Mouse (Mus musculus) liver, adult 2 months (tissue): ENCODE measurements around the gene Slc7a5. TPM values are rescaled to one million over a fixed set of nuclear protein-coding genes. Genes with fewer than 3 reads are reported as not detected.

Experiments used
- DNase-seq: peaks from one replicate; pipeline ENCODE4 v3.0.0-alpha.2; 2011; ENCODE audit warnings: low read depth, low spot score; ENCODE audit errors: extremely low read depth
- H3K27ac ChIP-seq: fragments of 200-500 bp; replicated peaks from 2 replicates; pipeline ENCODE4 v1.5.1; 2012; ENCODE audit warnings: low read depth, mild to moderate bottlenecking, control low read depth, inconsistent platforms, low read length; ENCODE audit not compliant: insufficient read depth
- H3K27me3 ChIP-seq: fragments of 200-500 bp; 2 replicates; pipeline ENCODE4 v1.6.1; 2012; ENCODE audit warnings: mild to moderate bottlenecking, moderate library complexity, low read length, inconsistent platforms; ENCODE audit not compliant: control insufficient read depth, insufficient read depth
- H3K36me3 ChIP-seq: fragments of 200-500 bp; 2 replicates; pipeline ENCODE4 v1.6.1; 2012; ENCODE audit warnings: low read length, inconsistent platforms; ENCODE audit not compliant: control insufficient read depth, insufficient read depth
- H3K4me1 ChIP-seq: fragments of 200-500 bp; 2 replicates; pipeline ENCODE4 v1.6.1; 2011; ENCODE audit warnings: low read length; ENCODE audit not compliant: control insufficient read depth, insufficient read depth
- H3K4me3 ChIP-seq: fragments of 200-500 bp; 2 replicates; pipeline ENCODE4 v1.5.1; 2011; ENCODE audit warnings: low read depth, mild to moderate bottlenecking, control low read depth, low read length, moderate library complexity; ENCODE audit not compliant: insufficient read depth
- H3K79me2 ChIP-seq: fragments of 200-500 bp; 2 replicates; pipeline ENCODE4 v1.6.1; 2012; ENCODE audit warnings: inconsistent platforms, mild to moderate bottlenecking, low read length, moderate library complexity; ENCODE audit not compliant: control insufficient read depth, insufficient read depth
- H3K9ac ChIP-seq: fragments of 200-500 bp; 2 replicates; pipeline ENCODE4 v1.6.1; 2012; ENCODE audit warnings: low read depth, mild to moderate bottlenecking, control low read depth, inconsistent platforms, low read length
- CTCF ChIP-seq: fragments of 200-500 bp; IDR thresholded peaks from 2 replicates; pipeline ENCODE4 v1.5.1; 2011; ENCODE audit warnings: low read depth, low read length, control low read depth
- POLR2A ChIP-seq: fragments of 200-500 bp; IDR thresholded peaks from 2 replicates; pipeline ENCODE4 v1.6.1; 2011; ENCODE audit warnings: low read length, control low read depth; ENCODE audit not compliant: insufficient read depth; ENCODE audit errors: extremely low read depth
- WGBS: fragments of 180-500 bp; shearing (Covaris S2); methylation state at CpG from one replicate; pipeline ENCODE4 v1.1.7; 2018; 5-methylcytosine and 5-hydroxymethylcytosine counted together
- polyA plus RNA-seq: library from polyadenylated mRNA; depleted of rRNA; stranded (reverse); fragments of >200 nt; gene quantifications from 2 replicates; pipeline ENCODE4 v1.2.3, GENCODE M21; 2012
- total RNA-seq: library from RNA; depleted of rRNA; stranded (reverse); fragments of >200 nt; gene quantifications from 2 replicates; pipeline ENCODE4 v1.2.3, GENCODE M21; 2014

Gene Slc7a5
- total and polyA plus RNA-seq, 2 experiments: 1.1 to 4.5 TPM

DNA sequence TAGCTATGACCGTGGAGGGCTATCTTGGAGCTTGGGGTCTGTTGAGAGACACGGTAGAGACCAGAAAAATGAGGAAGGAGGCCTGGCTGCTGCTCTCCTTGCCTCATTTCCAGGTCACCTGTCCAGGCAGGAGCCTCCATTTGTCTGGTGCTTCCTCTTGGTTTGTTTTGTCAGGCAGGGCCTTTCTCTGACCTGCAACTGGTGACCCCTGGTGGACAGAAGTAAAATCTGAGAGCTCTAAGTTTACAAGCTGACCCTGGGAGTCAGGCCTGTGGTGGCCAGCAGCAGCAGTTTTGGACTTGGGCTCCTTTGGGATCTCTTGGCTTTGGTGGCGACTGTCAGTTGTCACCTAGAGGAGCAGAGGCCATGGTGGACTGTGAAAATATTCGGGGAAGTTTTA is 27.0 kb upstream of the Slc7a5 start:
- DNase-seq: peak; percentile 59
- WGBS: 36% methylated on average over 4 of the region's 4 CpGs

DNA sequence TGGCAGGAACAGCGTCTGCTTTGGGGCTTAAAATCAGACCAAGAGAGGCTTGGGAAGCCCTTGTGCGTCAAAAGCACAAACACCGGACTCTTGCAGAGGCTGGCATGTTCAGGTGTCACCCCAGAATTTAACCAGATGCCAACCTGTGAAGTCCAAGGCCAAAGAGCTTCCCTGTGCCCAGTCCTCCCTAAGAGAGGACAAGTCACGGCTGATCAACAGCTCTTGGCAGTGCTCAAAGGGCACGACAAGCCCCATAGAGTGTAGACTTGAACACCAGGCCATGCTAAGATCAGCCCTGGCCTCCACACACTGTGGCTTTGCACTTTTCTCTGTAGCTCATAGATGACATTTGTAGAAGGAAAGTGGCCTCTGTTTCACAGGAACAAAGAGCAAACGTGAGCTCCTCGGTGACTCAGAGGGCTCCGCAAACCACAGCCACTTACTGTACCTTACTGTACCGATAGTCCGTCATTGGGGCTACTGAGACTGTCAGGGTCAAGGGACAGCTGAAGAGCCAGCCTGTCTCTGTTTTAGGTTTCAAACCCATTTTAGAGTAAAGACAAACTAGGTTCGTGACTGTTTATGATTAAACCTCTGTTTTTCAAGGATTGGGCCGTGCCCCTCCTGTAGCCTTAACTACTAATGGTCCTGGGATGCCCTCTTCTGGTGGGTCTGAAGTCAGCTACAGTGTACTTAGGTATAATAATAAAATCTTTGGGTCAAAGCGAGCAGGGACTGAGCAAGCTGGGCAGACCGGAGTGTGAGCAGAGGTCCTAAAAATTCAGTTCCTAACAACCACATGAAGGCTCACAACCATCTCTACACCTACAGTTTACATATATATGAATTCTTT is 25.4 kb upstream of the Slc7a5 start:
- DNase-seq: peak; percentile 92

More for the DNA sequence above, 27.0 kb upstream of the Slc7a5 start:
- H3K36me3 ChIP-seq: peaks cover 33% of the 10 kb centered on the region
- H3K9ac ChIP-seq: no peak overlapping the region
- H3K27ac ChIP-seq: no peak overlapping the region
- peak; percentile 60 for TF ChIP-seq CTCF
- no peak for TF ChIP-seq POLR2A
- H3K27me3 ChIP-seq: no peaks in the 10 kb centered on the region
- H3K4me3 ChIP-seq: no peak overlapping the region
- no peaks in the 10 kb centered on the region for H3K79me2 ChIP-seq
- peaks cover 29% of the 10 kb centered on the region for H3K4me1 ChIP-seq

DNA sequence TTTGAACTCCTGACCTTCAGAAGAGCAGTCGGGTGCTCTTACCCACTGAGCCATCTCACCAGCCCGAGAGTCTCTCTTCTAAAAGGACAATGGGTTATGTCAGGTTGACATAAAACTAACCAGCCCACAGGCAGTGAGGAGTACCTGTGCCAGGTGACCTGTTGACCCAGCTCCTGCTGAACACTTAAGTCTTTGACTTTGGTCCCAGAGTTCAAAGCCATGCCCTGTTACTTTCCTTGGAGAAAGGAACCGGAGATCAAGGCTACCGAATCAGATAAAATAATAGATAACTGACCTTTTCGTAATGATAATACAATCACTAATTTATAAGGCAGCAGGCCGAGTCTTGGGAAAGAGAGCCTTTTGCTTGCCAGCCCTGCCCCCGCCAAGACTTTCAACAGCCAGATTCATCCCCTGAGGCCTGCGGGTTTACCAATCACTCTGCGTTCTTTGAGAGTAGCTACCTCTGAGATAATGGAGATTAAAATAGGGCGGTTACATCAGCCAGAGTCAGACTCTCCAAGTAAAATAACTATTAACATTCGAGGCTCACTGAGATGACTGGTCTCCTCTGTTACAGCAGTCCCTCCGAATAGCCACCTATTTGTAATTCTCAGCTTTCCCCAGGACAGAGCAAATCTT is 24.7 kb upstream of the Slc7a5 start:
- DNase-seq: peak; percentile 69
- no peaks in the 10 kb centered on the region for H3K79me2 ChIP-seq
- WGBS: 36% methylated on average over 12 of the region's 12 CpGs

More for the DNA sequence above, 25.4 kb upstream of the Slc7a5 start:
- WGBS: 66% methylated on average over 14 of the region's 14 CpGs
- TF ChIP-seq POLR2A (no peak), CTCF (no peak)
- Histone ChIP-seq H3K27me3 (no peaks in the 10 kb centered on the region), H3K4me3 (no peak overlapping the region), H3K27ac (peak overlapping the region; percentile 28), H3K36me3 (peaks cover 20% of the 10 kb centered on the region), H3K79me2 (no peaks in the 10 kb centered on the region), H3K9ac (no peak overlapping the region), H3K4me1 (peaks cover 28% of the 10 kb centered on the region)

DNA sequence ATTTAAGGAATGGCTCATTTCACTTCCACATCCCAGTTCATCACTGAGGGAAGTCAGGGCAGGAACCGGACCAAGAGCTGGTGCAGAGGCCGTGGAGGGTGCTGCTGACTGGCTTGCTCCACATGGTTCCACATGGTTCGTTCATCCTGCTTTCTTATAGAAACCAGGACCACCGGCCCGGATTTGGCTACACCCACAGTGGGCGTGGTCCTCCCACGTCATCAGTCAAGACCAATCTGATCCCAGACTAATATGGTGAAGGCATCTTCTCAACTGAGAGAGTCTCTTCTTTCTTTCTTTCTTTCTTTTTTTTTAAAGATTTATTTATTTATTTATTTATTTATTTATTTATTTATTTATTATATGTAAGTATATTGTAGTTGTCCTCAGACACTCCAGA is 24.1 kb upstream of the Slc7a5 start:
- WGBS: 86% methylated on average over 7 of the region's 7 CpGs
- Histone ChIP-seq H3K4me3 (no peak overlapping the region), H3K4me1 (peaks cover 28% of the 10 kb centered on the region), H3K27me3 (no peaks in the 10 kb centered on the region), H3K9ac (no peak overlapping the region), H3K36me3 (peaks cover 11% of the 10 kb centered on the region; the same call in 1 of the 2 replicates), H3K79me2 (no peaks in the 10 kb centered on the region), H3K27ac (no peak overlapping the region)
- TF ChIP-seq POLR2A: no peak
- no peak for TF ChIP-seq CTCF
- DNase-seq: no peak

More for the DNA sequence above, 24.7 kb upstream of the Slc7a5 start:
- Histone ChIP-seq H3K9ac (no peak overlapping the region), H3K27me3 (no peaks in the 10 kb centered on the region), H3K36me3 (peaks cover 14% of the 10 kb centered on the region; the same call in 1 of the 2 replicates), H3K4me1 (peaks cover 28% of the 10 kb centered on the region), H3K27ac (peak overlapping the region; percentile 28), H3K4me3 (no peak overlapping the region)
- TF ChIP-seq POLR2A (no peak), CTCF (no peak)

DNA sequence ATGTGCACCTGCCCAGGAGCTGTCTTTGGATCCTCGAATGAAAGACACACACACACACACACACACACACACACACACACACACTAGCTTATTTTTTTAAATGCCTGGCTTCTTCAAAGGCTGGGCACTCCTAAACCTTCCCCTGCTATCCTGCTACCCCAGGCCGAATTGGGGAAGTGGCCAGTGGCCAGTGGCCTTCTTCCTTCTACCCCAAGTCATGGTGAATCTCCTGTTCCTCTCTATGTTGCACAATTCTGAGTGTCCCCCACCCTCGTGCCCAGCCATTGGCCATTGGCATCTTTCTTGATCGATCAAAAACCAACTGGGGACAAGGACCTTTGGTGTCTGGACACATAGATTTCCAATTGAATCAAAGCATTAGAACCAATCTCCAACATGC is 22.6 kb upstream of the Slc7a5 start:
- H3K79me2 ChIP-seq: no peaks in the 10 kb centered on the region
- H3K27ac ChIP-seq: peak overlapping the region; percentile 15
- H3K27me3 ChIP-seq: no peaks in the 10 kb centered on the region
- H3K4me1 ChIP-seq: peaks cover 25% of the 10 kb centered on the region
- H3K9ac ChIP-seq: no peak overlapping the region
- no peak overlapping the region for H3K4me3 ChIP-seq
- H3K36me3 ChIP-seq: peaks cover 7% of the 10 kb centered on the region; the same call in 1 of the 2 replicates
- 32% methylated on average over 4 of the region's 4 CpGs for WGBS
- DNase-seq: peak; percentile 59
- TF ChIP-seq CTCF (no peak), POLR2A (no peak)

DNA sequence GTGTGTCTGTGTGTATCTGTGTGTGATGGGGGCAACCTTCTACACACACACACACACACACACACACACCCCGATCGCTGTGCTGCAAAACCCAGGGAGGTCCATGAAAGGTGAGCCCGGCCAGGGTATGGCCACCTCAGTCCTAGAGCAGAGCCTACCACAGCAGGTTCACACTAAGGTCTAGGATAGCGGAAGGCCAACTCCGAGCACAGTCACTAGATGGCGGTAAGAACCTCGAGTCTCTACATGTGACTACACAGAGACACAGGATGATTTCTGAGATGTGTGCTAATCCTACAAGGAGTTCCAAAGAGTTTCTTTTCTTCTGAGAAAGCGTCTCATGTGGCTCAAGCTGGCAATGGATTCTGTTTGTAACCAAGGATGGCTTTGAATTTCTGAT is 19.8 kb upstream of the Slc7a5 start:
- no peak overlapping the region for H3K4me3 ChIP-seq
- H3K27me3 ChIP-seq: no peaks in the 10 kb centered on the region
- H3K9ac ChIP-seq: no peak overlapping the region
- 59% methylated on average over 8 of the region's 8 CpGs for WGBS
- peak; percentile 49 for DNase-seq
- no peak overlapping the region for H3K27ac ChIP-seq
- H3K36me3 ChIP-seq: peaks cover 23% of the 10 kb centered on the region; the same call in 1 of the 2 replicates
- no peak for TF ChIP-seq POLR2A
- TF ChIP-seq CTCF: peak; percentile 57; the same call in 1 of the 2 replicates
- no peaks in the 10 kb centered on the region for H3K79me2 ChIP-seq
- H3K4me1 ChIP-seq: peaks cover 13% of the 10 kb centered on the region
